Mouse (Mus musculus) midbrain, embryonic 16.5 days (tissue): ENCODE data around the gene Phf1. TPM values are rescaled to one million over a fixed set of nuclear protein-coding genes. Genes with fewer than 3 reads are reported as not detected.
A peak's percentile ranks its signal among the peaks of the same experiment; 100 is the strongest.

Experiments
- ATAC-seq: fragments of 200-750 bp; cut with Nextera tagmentation; 2 replicates; pipeline ENCODE4 v1.8.0; 2017; ENCODE audit warnings: moderate TSS enrichment
- H3K27ac ChIP-seq: fragments of 300-500 bp; sonication (generic); 2 replicates; pipeline ENCODE4 v1.5.1; 2014; ENCODE audit warnings: mild to moderate bottlenecking, low read length, mixed read lengths
- H3K27me3 ChIP-seq: fragments of 300-500 bp; sonication (generic); 2 replicates; pipeline ENCODE4 v1.6.1; 2014; ENCODE audit warnings: low read depth, low read length, mixed read lengths; ENCODE audit not compliant: control insufficient read depth, insufficient read depth
- H3K36me3 ChIP-seq: fragments of 300-500 bp; sonication (generic); 2 replicates; pipeline ENCODE4 v1.6.1; 2014; ENCODE audit warnings: mild to moderate bottlenecking, low read length, moderate library complexity, mixed read lengths; ENCODE audit not compliant: control insufficient read depth, insufficient read depth
- H3K4me1 ChIP-seq: fragments of 300-500 bp; sonication (generic); 2 replicates; pipeline ENCODE4 v1.6.1; 2014; ENCODE audit warnings: mild to moderate bottlenecking, low read length, mixed read lengths; ENCODE audit not compliant: control insufficient read depth, insufficient read depth
- H3K4me2 ChIP-seq: fragments of 300-500 bp; sonication (generic); 2 replicates; pipeline ENCODE4 v1.6.1; 2014; ENCODE audit warnings: mild to moderate bottlenecking, low read length, mixed read lengths
- H3K4me3 ChIP-seq: fragments of 300-500 bp; sonication (generic); 2 replicates; pipeline ENCODE4 v1.5.1; 2014; ENCODE audit warnings: low read depth, mild to moderate bottlenecking, low read length, moderate library complexity, mixed read lengths
- H3K9ac ChIP-seq: fragments of 300-500 bp; sonication (generic); 2 replicates; pipeline ENCODE4 v1.6.1; 2014; ENCODE audit warnings: low read depth, low read length, mixed read lengths
- H3K9me3 ChIP-seq: fragments of 300-500 bp; sonication (generic); replicated peaks from 2 replicates; pipeline ENCODE4 v1.6.1; 2014; ENCODE audit warnings: mild to moderate bottlenecking, low read length, mixed read lengths; ENCODE audit not compliant: control insufficient read depth, poor library complexity, severe bottlenecking
- WGBS: fragments of 180-500 bp; shearing (Covaris S2); extraction: QIAGEN DNeasy Blood & Tissue Kit; methylation state at CpG from one replicate; pipeline ENCODE4 v1.1.7; 2014; 5-methylcytosine and 5-hydroxymethylcytosine counted together
- polyA plus RNA-seq: library from polyadenylated mRNA; unstranded; fragments of >200 nt; fragmentation: Nextera tagmentation; extraction: Ambion mirVana; gene quantifications from 2 replicates; pipeline ENCODE4 v1.2.1, GENCODE M21; 2015

The Phf1 gene
- polyA plus RNA-seq, 1 experiment from 2014 or later = 28.0 TPM

DNA sequence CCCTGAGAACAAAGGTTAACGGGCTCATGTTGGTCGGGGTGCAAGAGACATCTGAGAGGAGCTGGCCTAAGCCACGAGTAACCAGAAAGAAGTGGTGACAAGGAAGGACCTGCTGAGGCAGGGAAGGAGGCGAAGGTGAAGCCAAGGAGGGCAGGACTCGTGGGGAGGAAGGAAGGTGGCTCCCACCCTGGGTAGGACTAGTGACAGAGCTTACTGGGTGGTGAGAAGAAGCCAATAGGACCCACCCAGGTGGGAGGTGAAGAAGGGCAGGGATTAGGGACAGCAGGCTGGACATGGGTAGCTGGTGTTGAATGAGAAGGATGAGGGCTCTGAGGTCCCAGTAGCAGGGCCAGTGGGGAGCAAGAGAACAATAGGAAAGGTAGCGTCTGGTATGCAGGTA is 20.3 kb downstream of the Phf1 start:
- Histone ChIP-seq H3K4me1 (peaks cover 51% of the 10 kb centered on the region), H3K27me3 (no peaks in the 10 kb centered on the region), H3K4me2 (peak overlapping the region; percentile 91), H3K9me3 (no peaks in the 10 kb centered on the region), H3K9ac (peak overlapping the region; percentile 85), H3K4me3 (peak overlapping the region; percentile 43), H3K27ac (no peak overlapping the region), H3K36me3 (peaks cover 28% of the 10 kb centered on the region)
- ATAC-seq = no peak
- WGBS = 22% methylated on average over 6 of the region's 6 CpGs

DNA sequence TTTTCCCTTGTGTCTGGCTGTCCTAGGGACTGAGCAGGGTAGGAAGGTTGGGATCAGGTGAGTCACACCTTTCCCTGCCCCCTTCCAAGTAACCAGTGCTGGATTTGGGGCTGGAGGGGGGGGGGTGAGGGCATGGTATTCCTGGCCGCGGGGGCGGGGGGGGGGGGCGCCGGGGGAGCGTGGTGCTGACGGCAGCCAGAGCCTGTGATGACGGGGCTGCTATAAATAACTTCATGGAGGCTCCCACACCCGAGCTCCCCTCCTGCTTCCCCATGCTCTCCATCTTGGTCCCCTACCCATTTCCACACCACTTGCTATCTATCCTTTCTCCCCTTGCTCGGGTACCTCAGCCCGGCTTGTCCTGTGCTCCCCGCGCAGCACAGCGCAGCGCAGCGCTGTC is 20.9 kb downstream of the Phf1 start:
- Histone ChIP-seq H3K9me3 (no peaks in the 10 kb centered on the region), H3K27ac (no peak overlapping the region; the same call in 1 of the 2 replicates), H3K36me3 (peaks cover 33% of the 10 kb centered on the region), H3K9ac (peak overlapping the region; percentile 85), H3K4me1 (peaks cover 51% of the 10 kb centered on the region), H3K4me3 (peak overlapping the region; percentile 43; the same call in 1 of the 2 replicates), H3K27me3 (no peaks in the 10 kb centered on the region), H3K4me2 (peak overlapping the region; percentile 91)
- no peak for ATAC-seq
- WGBS = 21% methylated on average over 14 of the region's 16 CpGs

DNA sequence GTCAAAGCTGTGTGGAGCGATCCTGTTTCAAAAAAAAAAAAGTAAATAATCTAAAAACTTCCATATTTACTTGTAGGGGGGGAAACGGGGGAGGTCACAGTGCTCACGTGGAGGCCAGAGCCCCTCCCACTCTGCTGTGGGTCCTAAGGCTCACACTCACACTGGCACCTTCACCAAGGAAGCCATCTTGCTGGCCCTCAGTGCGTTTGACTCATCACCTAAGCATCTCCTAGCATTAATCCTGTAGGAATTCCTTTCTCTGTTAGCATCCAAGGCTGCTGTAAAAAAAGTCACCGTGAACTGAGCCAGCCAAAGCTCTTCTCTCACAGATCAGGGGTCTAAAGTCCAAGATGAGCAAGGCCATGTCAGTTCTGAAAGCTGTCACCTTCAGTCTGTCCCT is 23.5 kb downstream of the Phf1 start:
- WGBS = 79% methylated on average over 5 of the region's 5 CpGs
- no peak for ATAC-seq
- H3K27me3 ChIP-seq = no peaks in the 10 kb centered on the region
- H3K27ac ChIP-seq = no peak overlapping the region
- no peaks in the 10 kb centered on the region for H3K9me3 ChIP-seq
- no peak overlapping the region for H3K9ac ChIP-seq
- H3K4me2 ChIP-seq = no peak overlapping the region
- H3K4me1 ChIP-seq = peaks cover 28% of the 10 kb centered on the region
- H3K4me3 ChIP-seq = no peak overlapping the region
- peaks cover 52% of the 10 kb centered on the region for H3K36me3 ChIP-seq

DNA sequence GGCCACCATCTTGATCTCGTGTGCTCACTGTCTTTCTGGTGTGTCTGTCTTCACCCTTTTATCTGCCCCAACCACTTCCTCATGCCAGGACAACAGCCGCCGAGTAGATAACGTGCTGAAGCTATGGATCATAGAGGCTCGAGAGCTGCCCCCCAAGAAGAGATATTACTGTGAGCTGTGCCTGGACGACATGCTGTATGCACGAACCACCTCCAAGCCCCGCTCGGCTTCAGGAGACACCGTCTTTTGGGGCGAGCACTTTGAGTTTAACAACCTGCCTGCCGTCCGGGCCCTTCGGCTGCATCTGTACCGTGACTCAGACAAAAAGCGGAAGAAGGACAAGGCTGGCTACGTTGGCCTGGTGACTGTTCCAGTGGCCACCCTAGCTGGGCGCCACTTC is 24.0 kb downstream of the Phf1 start:
- no peaks in the 10 kb centered on the region for H3K27me3 ChIP-seq
- H3K36me3 ChIP-seq = peaks cover 58% of the 10 kb centered on the region
- no peak overlapping the region for H3K9ac ChIP-seq
- H3K9me3 ChIP-seq = no peaks in the 10 kb centered on the region
- H3K4me1 ChIP-seq = peaks cover 23% of the 10 kb centered on the region
- no peak overlapping the region for H3K4me2 ChIP-seq
- H3K4me3 ChIP-seq = no peak overlapping the region
- 92% methylated on average over 18 of the region's 18 CpGs for WGBS
- no peak for ATAC-seq
- H3K27ac ChIP-seq = no peak overlapping the region

DNA sequence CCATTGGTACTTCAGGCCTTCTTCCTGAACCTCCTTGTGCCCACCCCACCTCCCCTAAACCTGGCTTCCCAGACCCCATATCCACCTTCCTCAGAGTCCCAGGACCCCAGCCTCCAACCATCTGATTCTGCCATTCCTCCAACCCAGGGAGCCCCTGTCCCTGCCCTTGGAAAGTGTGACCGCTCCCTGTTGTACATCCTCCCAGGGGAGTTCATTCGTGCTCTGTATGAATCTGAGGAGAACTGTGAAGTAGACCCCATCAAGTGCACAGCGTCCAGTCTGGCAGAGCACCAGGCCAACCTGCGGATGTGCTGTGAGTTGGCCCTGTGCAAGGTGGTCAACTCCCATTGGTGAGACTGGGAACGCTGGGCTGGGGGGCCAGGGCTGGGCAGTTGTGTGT is 25.0 kb downstream of the Phf1 start:
- Histone ChIP-seq H3K4me2 (no peak overlapping the region), H3K27ac (no peak overlapping the region), H3K9ac (no peak overlapping the region), H3K4me3 (no peak overlapping the region), H3K4me1 (peaks cover 13% of the 10 kb centered on the region), H3K27me3 (no peaks in the 10 kb centered on the region), H3K36me3 (peaks cover 68% of the 10 kb centered on the region), H3K9me3 (no peaks in the 10 kb centered on the region)
- 93% methylated on average over 5 of the region's 5 CpGs for WGBS
- ATAC-seq = no peak

DNA sequence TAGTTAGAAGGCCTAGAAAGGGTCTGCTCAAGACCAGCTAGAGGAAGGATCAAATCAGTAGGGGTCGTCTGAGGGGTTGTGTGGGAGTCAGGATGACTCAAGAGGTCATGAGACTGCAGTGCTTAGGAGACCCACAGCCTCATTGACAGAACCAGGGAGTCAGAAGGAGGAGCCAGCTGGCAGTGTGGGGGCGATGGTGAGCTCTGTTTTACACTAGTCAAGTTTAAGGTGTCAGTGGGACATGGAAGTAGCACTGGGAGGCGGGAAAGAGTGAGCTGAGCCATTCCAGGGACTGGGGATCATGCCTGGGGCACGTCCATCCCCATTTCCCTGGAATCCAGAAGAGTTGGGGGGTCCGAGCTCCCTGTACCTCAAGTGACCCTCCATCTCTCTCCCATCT is 26.0 kb downstream of the Phf1 start:
- 71% methylated on average over 5 of the region's 5 CpGs for WGBS
- no peak overlapping the region for H3K4me2 ChIP-seq
- peaks cover 74% of the 10 kb centered on the region for H3K36me3 ChIP-seq
- no peaks in the 10 kb centered on the region for H3K9me3 ChIP-seq
- no peak overlapping the region for H3K9ac ChIP-seq
- no peak overlapping the region for H3K27ac ChIP-seq
- ATAC-seq = no peak
- H3K4me1 ChIP-seq = peaks cover 3% of the 10 kb centered on the region
- no peaks in the 10 kb centered on the region for H3K27me3 ChIP-seq
- H3K4me3 ChIP-seq = no peak overlapping the region

DNA sequence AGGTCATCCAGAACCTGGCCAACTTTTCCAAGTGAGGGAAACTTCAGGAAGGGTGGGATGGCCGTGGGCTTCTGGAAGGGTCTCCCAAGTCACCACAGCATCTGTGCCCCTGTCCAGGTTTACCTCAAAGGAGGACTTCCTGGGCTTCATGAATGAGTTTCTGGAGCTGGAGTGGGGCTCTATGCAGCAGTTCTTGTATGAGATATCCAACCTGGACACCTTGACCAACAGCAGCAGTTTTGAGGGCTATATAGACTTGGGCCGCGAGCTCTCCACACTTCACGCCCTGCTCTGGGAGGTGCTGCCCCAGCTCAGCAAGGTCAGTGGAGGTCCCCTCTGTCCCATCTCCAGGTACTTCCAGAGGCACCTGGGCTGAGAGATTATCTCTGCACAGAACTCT is 27.0 kb downstream of the Phf1 start:
- H3K27me3 ChIP-seq = no peaks in the 10 kb centered on the region
- H3K4me2 ChIP-seq = no peak overlapping the region
- H3K9me3 ChIP-seq = no peaks in the 10 kb centered on the region
- WGBS = 93% methylated on average over 4 of the region's 4 CpGs
- H3K27ac ChIP-seq = no peak overlapping the region
- no peak for ATAC-seq
- no peaks in the 10 kb centered on the region for H3K4me1 ChIP-seq
- H3K36me3 ChIP-seq = peaks cover 80% of the 10 kb centered on the region
- H3K9ac ChIP-seq = no peak overlapping the region
- H3K4me3 ChIP-seq = no peak overlapping the region

DNA sequence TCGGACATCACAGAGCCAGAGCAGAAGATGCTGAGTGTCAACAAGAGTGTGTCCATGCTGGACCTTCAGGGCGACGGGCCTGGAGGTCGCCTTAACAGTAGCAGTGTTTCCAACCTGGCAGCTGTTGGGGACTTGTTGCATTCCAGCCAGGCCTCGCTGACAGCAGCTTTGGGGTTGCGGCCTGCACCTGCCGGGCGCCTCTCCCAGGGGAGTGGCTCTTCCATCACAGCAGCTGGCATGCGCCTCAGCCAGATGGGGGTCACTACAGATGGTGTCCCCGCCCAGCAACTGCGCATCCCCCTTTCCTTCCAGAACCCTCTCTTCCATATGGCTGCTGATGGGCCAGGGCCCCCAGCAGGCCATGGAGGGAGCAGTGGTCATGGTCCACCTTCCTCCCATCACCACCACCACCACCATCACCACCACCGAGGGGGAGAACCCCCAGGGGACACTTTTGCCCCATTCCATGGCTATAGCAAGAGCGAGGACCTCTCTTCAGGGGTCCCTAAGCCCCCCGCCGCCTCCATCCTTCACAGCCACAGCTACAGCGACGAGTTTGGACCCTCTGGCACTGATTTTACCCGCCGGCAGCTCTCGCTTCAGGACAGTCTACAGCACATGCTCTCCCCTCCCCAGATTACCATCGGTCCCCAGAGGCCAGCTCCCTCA is 28.9 kb downstream of the Phf1 start:
- Histone ChIP-seq H3K4me3 (no peak overlapping the region), H3K27me3 (no peaks in the 10 kb centered on the region), H3K4me2 (no peak overlapping the region), H3K27ac (no peak overlapping the region), H3K36me3 (peaks cover 84% of the 10 kb centered on the region), H3K9ac (no peak overlapping the region), H3K4me1 (no peaks in the 10 kb centered on the region), H3K9me3 (no peaks in the 10 kb centered on the region)
- 97% methylated on average over 21 of the region's 21 CpGs for WGBS
- no peak for ATAC-seq

DNA sequence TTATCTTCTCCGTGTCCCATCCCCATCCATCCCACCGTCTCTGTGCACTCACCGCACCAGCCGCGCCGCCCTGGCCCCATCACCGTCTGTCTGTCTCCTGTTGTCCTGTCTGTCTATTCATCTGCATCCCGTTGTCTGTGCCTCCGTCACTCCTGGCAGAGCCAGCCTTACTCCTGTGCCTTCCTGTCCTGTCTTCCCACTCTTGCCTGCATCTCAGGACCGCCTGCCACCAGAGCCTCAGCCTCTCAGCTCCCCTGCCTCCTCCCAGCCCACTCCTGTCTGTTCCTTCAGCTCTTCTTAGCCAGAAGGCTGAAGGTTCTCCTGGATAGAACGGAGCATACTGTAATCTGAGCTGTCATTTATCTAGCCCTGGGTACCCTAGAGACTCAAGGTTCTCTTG is 34.1 kb downstream of the Phf1 start:
- no peak overlapping the region for H3K4me2 ChIP-seq
- ATAC-seq = no peak
- peaks cover 53% of the 10 kb centered on the region for H3K36me3 ChIP-seq
- H3K4me3 ChIP-seq = no peak overlapping the region
- no peak overlapping the region for H3K9ac ChIP-seq
- peaks cover 3% of the 10 kb centered on the region for H3K4me1 ChIP-seq
- 89% methylated on average over 11 of the region's 11 CpGs for WGBS
- H3K27me3 ChIP-seq = no peaks in the 10 kb centered on the region
- H3K9me3 ChIP-seq = no peaks in the 10 kb centered on the region
- no peak overlapping the region for H3K27ac ChIP-seq
